Mouse (Mus musculus) cortical plate, adult 2 months (tissue): ENCODE results near the gene Map10.

Experiments
- CTCF ChIP-seq: fragments of 200-500 bp; IDR thresholded peaks from 2 replicates; pipeline ENCODE4 v1.5.1; 2011; ENCODE audit warnings: mild to moderate bottlenecking, control low read depth, low read length; ENCODE audit not compliant: insufficient read depth; ENCODE audit errors: extremely low read depth
- POLR2A ChIP-seq: fragments of 200-500 bp; IDR thresholded peaks from 2 replicates; pipeline ENCODE4 v1.6.1; 2011; ENCODE audit warnings: mild to moderate bottlenecking, low read length, control low read depth; ENCODE audit not compliant: insufficient read depth; ENCODE audit errors: extremely low read depth

DNA sequence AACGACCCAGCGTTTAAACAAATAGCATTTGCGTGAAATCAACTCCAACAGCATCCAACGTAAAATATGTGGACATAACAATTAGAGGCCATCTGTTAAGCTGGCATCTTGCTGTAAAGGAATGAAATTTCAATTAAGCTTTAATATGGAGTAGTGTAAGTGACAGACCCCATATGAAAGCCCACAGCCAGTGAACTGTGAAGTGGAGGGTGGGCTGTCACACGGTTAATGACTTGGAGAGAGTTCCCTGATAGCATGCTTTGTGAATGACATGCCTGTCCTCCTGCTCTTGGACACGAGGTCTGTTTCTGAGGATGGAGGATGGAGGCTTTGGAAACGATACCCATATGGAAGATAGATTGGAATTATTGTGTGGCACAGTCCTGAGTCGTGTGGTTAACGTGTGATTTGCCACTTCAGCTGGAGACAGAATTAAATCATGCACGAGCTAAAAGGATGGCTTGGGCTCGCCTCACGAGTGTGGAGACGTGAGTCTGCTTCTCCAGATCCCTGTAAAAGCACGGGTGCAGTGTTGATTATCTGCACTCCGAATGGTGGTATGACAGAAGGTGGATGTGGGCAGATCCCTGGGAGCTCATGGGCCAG lies 33.4 kb downstream of the Map10 start:
- no peak for TF ChIP-seq CTCF
- no peak for TF ChIP-seq POLR2A
